In genomic region chr11:78780571-78780970, GRCm38 (mm10) we compare ENCODE assay signal across 19 mouse cellular contexts.
"Had no signal": no experiment of that assay in that cellular context is flagged by ENCODE, and none has a peak within 500 bp of the region (broad histone marks: within the 10 kb centered on the region; RNA-seq: fewer than 3 reads in every experiment).

No protein-coding gene starts in this region.

- H3K36me3 ChIP-seq: limb, embryonic 12.5 days; limb, embryonic 15.5 days; midbrain, embryonic 12.5 days; midbrain, embryonic 15.5 days had no signal

- H3K4me1 ChIP-seq: limb, embryonic 12.5 days had no signal

- ATAC-seq: liver, postnatal 0 days; lung, postnatal 0 days; midbrain, embryonic 15.5 days had no signal

- H3K4me2 ChIP-seq: limb, embryonic 12.5 days; limb, embryonic 15.5 days; liver, embryonic 11.5 days; lung, embryonic 14.5 days; midbrain, embryonic 12.5 days; midbrain, embryonic 15.5 days had no signal

- DNase-seq: kidney, adult 18-20 months; kidney, adult 9 months; kidney, postnatal 14 days; kidney, postnatal 4 days; left cerebral cortex, postnatal 4 days; liver, postnatal 0 days; lung, embryonic 14.5 days; right cerebral cortex, postnatal 4 days; spleen, adult 18-20 months; thymus, adult 18-20 months; thymus, postnatal 25 days had no signal

- H3K9ac ChIP-seq: limb, embryonic 12.5 days; limb, embryonic 15.5 days; liver, embryonic 14.5 days; liver, postnatal 0 days; lung, embryonic 14.5 days; midbrain, embryonic 12.5 days; midbrain, embryonic 15.5 days had no signal

- H3K27me3 ChIP-seq: limb, embryonic 12.5 days; limb, embryonic 15.5 days; midbrain, embryonic 15.5 days had no signal

- H3K9me3 ChIP-seq: limb, embryonic 12.5 days; limb, embryonic 15.5 days; midbrain, embryonic 12.5 days; midbrain, embryonic 15.5 days had no signal

- H3K27ac ChIP-seq: limb, embryonic 12.5 days; limb, embryonic 15.5 days; liver, embryonic 14.5 days; macrophage; midbrain, embryonic 12.5 days; midbrain, embryonic 15.5 days had no signal

- H3K4me3 ChIP-seq: limb, embryonic 12.5 days; limb, embryonic 15.5 days; midbrain, embryonic 12.5 days; midbrain, embryonic 15.5 days had no signal
